Mouse (Mus musculus) liver, embryonic 13.5 days (tissue): ENCODE results near the gene Hyou1. TPM values are rescaled to one million over a fixed set of nuclear protein-coding genes. Genes with fewer than 3 reads are reported as not detected.
"Not testable (repeated sequence)": the region's sequence is repeated elsewhere in the genome, so short reads cannot be mapped to it uniquely, and the experiment has no call there.

Experiments used
- ATAC-seq: fragments of 200-750 bp; cut with Nextera tagmentation; 2 replicates; pipeline ENCODE4 v1.8.0; 2017; ENCODE audit warnings: low read depth, mild to moderate bottlenecking, moderate number of reproducible peaks, moderate library complexity
- DNase-seq: peaks from one replicate; pipeline ENCODE4 v3.0.0; 2022
- H3K27ac ChIP-seq: fragments of 300-500 bp; sonication (generic); 2 replicates; pipeline ENCODE4 v1.5.1; 2015; ENCODE audit warnings: moderate library complexity, mild to moderate bottlenecking, inconsistent platforms
- H3K27me3 ChIP-seq: fragments of 300-500 bp; sonication (generic); 2 replicates; pipeline ENCODE4 v1.6.1; 2015; ENCODE audit warnings: mild to moderate bottlenecking, inconsistent platforms
- H3K36me3 ChIP-seq: fragments of 300-500 bp; sonication (generic); 2 replicates; pipeline ENCODE4 v1.6.1; 2015; ENCODE audit warnings: mild to moderate bottlenecking, inconsistent platforms
- H3K4me1 ChIP-seq: fragments of 300-500 bp; sonication (generic); replicated peaks from 2 replicates; pipeline ENCODE4 v1.6.1; 2015; ENCODE audit warnings: inconsistent platforms
- H3K4me2 ChIP-seq: fragments of 300-500 bp; sonication (generic); 2 replicates; pipeline ENCODE4 v1.6.1; 2015; ENCODE audit warnings: inconsistent platforms, mild to moderate bottlenecking, moderate library complexity
- H3K4me3 ChIP-seq: fragments of 300-500 bp; sonication (generic); replicated peaks from 2 replicates; pipeline ENCODE4 v1.5.1; 2015; ENCODE audit warnings: mild to moderate bottlenecking, inconsistent platforms
- H3K9ac ChIP-seq: fragments of 300-500 bp; sonication (generic); 2 replicates; pipeline ENCODE4 v1.6.1; 2015; ENCODE audit warnings: mild to moderate bottlenecking, inconsistent platforms
- H3K9me3 ChIP-seq: fragments of 300-500 bp; sonication (generic); replicated peaks from 2 replicates; pipeline ENCODE4 v1.6.1; 2016; ENCODE audit warnings: inconsistent platforms
- WGBS: fragments of 180-500 bp; shearing (Covaris S2); methylation state at CpG from one replicate; pipeline ENCODE4 v1.1.7; 2015; ENCODE audit not compliant: insufficient replicate concordance; 5-methylcytosine and 5-hydroxymethylcytosine counted together
- polyA plus RNA-seq: library from polyadenylated mRNA; unstranded; fragments of >200 nt; fragmentation: Nextera tagmentation; extraction: Ambion mirVana; gene quantifications from 2 replicates; pipeline ENCODE4 v1.2.1, GENCODE M21; 2015

The Hyou1 gene
- polyA plus RNA-seq, 1 experiment from 2014 or later: 15.8 TPM

DNA sequence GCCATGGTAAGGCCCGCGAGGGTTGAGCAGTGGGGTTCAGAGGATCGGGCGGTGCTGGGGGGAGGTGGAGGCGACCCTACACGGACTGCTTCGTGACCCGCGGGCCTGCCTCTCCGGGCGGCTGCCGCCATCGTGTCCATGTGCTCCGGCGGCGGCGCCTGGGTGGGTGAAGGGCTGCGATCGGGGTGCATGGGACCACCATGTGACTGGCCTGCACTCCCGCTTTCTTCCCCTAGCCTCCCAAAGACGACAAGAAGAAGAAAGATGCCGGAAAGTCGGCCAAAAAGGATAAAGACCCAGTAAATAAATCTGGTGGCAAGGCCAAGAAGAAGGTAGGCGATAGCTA lies 28.4 kb downstream of the Hyou1 start:
- H3K36me3 ChIP-seq: peaks cover 75% of the 10 kb centered on the region
- ATAC-seq (no peak), DNase-seq (no peak)
- H3K27me3 ChIP-seq: no peaks in the 10 kb centered on the region
- peak overlapping the region; percentile 82 for H3K4me2 ChIP-seq
- H3K9ac ChIP-seq: peak overlapping the region; percentile 90
- under 1% methylated on average over 24 of the region's 24 CpGs for WGBS
- peak overlapping the region; percentile 86 for H3K4me3 ChIP-seq
- peaks cover 63% of the 10 kb centered on the region for H3K4me1 ChIP-seq
- H3K27ac ChIP-seq: peak overlapping the region; percentile 89
- no peaks in the 10 kb centered on the region for H3K9me3 ChIP-seq

DNA sequence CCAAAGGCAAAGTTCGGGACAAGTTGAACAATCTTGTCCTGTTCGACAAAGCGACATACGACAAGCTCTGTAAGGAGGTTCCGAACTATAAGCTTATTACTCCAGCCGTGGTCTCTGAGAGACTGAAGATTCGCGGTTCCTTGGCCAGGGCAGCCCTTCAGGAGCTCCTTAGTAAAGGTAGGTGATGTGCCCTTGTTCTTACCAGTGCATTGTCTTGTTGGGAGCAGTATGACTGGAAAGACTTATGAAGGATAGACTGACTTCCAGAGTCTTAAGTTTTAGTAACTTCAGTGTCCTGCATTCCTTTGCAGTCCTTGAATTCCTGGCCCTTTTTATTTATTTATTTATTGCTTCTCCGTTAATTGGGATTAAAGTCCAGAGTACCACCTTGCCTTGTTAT lies 29.4 kb downstream of the Hyou1 start:
- not testable (repeated sequence) for H3K9me3 ChIP-seq, H3K27me3 ChIP-seq, ATAC-seq, DNase-seq
- peak overlapping the region; percentile 86 for H3K4me3 ChIP-seq
- 43% methylated on average over 9 of the region's 9 CpGs for WGBS
- H3K4me1 ChIP-seq: peaks cover 65% of the 10 kb centered on the region
- peaks cover 75% of the 10 kb centered on the region for H3K36me3 ChIP-seq
- H3K27ac ChIP-seq: peak overlapping the region; percentile 89
- peak overlapping the region; percentile 90 for H3K9ac ChIP-seq
- H3K4me2 ChIP-seq: peak overlapping the region; percentile 82

- 68% methylated on average over 2 of the region's 2 CpGs for WGBS
- peak overlapping the region; percentile 22; the same call in 1 of the 2 replicates for H3K9ac ChIP-seq
- H3K4me2 ChIP-seq: no peak overlapping the region
- H3K36me3 ChIP-seq: peaks cover 68% of the 10 kb centered on the region
- DNase-seq (no peak), ATAC-seq (no peak)
- no peaks in the 10 kb centered on the region for H3K9me3 ChIP-seq
- peaks cover 57% of the 10 kb centered on the region for H3K4me1 ChIP-seq
- H3K4me3 ChIP-seq: no peak overlapping the region
- no peaks in the 10 kb centered on the region for H3K27me3 ChIP-seq
- H3K27ac ChIP-seq: peak overlapping the region; percentile 29; the same call in 1 of the 2 replicates
Measured at GRCm38 (mm10) chr9:44410647-44411336, 31.5 kb downstream of the Hyou1 start.

GRCm38 (mm10) chr9:44411601-44412130 lies 32.4 kb downstream of the Hyou1 start:
- Histone ChIP-seq H3K27me3 (no peaks in the 10 kb centered on the region), H3K9me3 (no peaks in the 10 kb centered on the region), H3K27ac (peak overlapping the region; percentile 69), H3K4me3 (no peak overlapping the region), H3K36me3 (peaks cover 75% of the 10 kb centered on the region), H3K9ac (no peak overlapping the region), H3K4me2 (no peak overlapping the region), H3K4me1 (peaks cover 54% of the 10 kb centered on the region)
- WGBS: 48% methylated on average over 1 of the region's 1 CpGs
- DNase-seq: no peak
- no peak for ATAC-seq

DNA sequence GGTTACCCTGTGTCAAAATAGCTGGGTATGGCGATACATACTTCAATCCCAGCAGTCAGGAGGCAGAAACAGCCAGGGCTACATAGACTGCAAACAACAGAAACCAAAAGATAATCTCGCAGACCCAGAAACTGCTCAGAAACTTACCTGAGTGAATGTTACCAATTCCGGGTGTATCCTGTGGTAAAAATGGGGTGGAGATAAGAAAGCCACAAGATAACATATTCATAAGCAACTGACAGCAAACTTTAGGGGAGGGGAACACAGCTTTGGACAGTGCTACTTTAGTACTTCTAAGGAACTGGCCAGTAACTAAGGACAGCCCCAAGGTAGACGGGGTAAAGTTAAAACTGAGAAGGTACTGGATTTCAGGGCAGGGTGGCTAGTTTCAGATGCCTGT lies 33.0 kb downstream of the Hyou1 start:
- H3K4me3 ChIP-seq: no peak overlapping the region
- H3K27me3 ChIP-seq: no peaks in the 10 kb centered on the region
- H3K4me1 ChIP-seq: peaks cover 59% of the 10 kb centered on the region
- H3K9ac ChIP-seq: no peak overlapping the region
- ATAC-seq: peak; percentile 7; the same call in 1 of the 2 replicates
- no peak overlapping the region for H3K4me2 ChIP-seq
- no peaks in the 10 kb centered on the region for H3K9me3 ChIP-seq
- 15% methylated on average over 4 of the region's 4 CpGs for WGBS
- peaks cover 75% of the 10 kb centered on the region for H3K36me3 ChIP-seq
- peak overlapping the region; percentile 69 for H3K27ac ChIP-seq
- no peak for DNase-seq

DNA sequence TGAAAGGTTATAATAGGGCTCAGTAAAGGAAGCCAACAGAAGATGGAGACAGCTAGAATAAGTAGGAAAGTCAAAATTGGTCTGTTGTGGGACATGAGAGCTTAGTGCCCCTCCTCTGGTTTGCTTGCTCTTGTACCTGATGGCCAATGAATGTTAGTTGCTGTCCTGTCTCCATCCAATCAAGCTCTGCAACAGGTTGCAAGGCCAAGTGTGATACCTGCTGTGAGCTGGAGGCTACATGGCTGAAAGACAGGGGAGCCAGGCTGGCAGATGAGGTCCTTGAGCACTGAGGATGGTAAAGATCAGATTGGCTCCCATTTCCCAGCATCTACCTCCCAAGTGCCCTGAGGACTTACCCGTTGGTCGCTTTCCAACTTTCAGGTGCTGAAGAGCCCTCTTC lies 33.5 kb downstream of the Hyou1 start:
- Histone ChIP-seq H3K4me3 (no peak overlapping the region), H3K9me3 (no peaks in the 10 kb centered on the region), H3K36me3 (peaks cover 75% of the 10 kb centered on the region), H3K27ac (peak overlapping the region; percentile 69), H3K4me2 (no peak overlapping the region), H3K27me3 (no peaks in the 10 kb centered on the region), H3K9ac (no peak overlapping the region), H3K4me1 (peaks cover 61% of the 10 kb centered on the region)
- 74% methylated on average over 2 of the region's 2 CpGs for WGBS
- DNase-seq (no peak), ATAC-seq (no peak)

DNA sequence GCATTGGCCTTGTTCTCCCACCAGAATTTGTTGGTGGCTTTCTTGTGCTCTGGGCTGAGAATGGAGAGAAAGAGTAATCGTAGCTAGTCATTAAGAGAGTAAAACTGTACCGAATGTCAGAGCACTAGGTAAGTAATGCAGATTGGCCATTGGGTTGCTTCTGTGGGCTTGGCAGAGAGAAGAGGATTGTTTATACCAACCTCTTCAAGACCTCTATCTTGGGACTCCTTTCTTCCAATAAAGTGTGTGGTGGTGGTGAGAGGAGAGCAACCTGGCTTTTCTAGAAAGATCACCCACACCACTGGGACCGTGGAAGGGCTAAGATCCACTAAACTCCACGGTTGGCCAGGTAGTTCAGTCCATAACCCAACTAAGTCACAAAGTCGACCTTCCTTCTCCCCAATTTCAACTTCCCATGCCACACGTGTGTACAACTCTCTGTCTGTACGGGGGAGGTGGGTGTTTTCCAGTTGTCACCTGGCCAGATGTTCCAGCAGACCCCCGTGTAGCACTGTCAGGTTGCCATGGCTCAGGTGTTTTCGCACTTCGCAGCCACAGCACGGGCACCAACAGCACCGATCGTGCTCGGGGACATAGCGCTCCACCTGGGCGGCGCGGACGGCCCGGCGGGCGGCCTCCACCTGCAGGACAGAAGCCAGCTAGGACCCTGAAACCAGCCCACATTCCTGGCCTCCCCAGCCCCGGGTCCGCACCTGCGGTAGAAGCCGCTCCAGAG lies 38.0 kb downstream of the Hyou1 start:
- peaks cover 26% of the 10 kb centered on the region for H3K4me1 ChIP-seq
- H3K27ac ChIP-seq: peak overlapping the region; percentile 86
- ATAC-seq (peak; percentile 73), DNase-seq (no peak)
- WGBS: 5% methylated on average over 26 of the region's 26 CpGs
- peak overlapping the region; percentile 95 for H3K9ac ChIP-seq
- peak overlapping the region; percentile 94 for H3K4me2 ChIP-seq
- H3K36me3 ChIP-seq: peaks cover 33% of the 10 kb centered on the region
- no peaks in the 10 kb centered on the region for H3K27me3 ChIP-seq
- peak overlapping the region; percentile 94 for H3K4me3 ChIP-seq
- 0 out of 2 replicates have a peak, but pooled peaks cover 2% of the 10 kb centered on the region for H3K9me3 ChIP-seq

DNA sequence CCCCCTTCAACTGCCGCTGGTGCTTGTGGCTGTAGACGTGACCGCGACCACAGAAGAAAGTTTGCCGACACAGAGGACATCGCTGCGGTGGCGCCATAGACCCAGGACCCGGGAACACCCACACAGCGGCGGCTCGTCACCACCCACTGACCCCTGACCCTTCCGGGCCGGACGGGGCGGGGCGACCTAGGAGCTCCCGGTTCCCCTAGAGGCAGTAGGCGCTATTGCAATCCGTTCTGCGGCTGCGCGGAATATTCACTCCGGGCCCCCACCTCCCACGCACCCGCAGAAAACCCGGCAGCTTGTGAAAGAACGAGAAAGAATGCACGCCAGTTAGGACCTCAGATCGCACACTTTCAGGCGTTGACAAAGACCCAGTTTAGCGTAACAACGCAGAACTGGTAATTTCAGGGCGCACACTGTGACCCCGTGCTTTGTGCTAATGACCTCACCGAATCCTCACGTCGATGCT lies 38.6 kb downstream of the Hyou1 start:
- H3K9me3 ChIP-seq: 0 out of 2 replicates have a peak, but pooled peaks cover 2% of the 10 kb centered on the region
- under 1% methylated on average over 38 of the region's 38 CpGs for WGBS

GRCm38 (mm10) chr9:44418519-44419385 lies 39.5 kb downstream of the Hyou1 start, which contains the start of gene Ccdc84:
Gene Ccdc84, minus strand, starts transcription at chr9:44418569.
- H3K36me3 ChIP-seq: peaks cover 18% of the 10 kb centered on the region
- no peak for ATAC-seq
- H3K9me3 ChIP-seq: 0 out of 2 replicates have a peak, but pooled peaks cover 2% of the 10 kb centered on the region
- WGBS: 73% methylated on average over 14 of the region's 14 CpGs
- H3K9ac ChIP-seq: peak within 1 kb of the TSS; percentile 95
- peak within 1 kb of the TSS; percentile 94 for H3K4me2 ChIP-seq
- DNase-seq: no peak
- H3K27ac ChIP-seq: peak within 1 kb of the TSS; percentile 86
- H3K4me3 ChIP-seq: peak within 1 kb of the TSS; percentile 94
- H3K4me1 ChIP-seq: peaks cover 21% of the 10 kb centered on the region
- no peaks in the 10 kb centered on the region for H3K27me3 ChIP-seq

More for the DNA sequence above, 38.6 kb downstream of the Hyou1 start:
- Histone ChIP-seq H3K27me3 (no peaks in the 10 kb centered on the region), H3K4me2 (peak overlapping the region; percentile 94), H3K4me1 (peaks cover 21% of the 10 kb centered on the region), H3K27ac (peak overlapping the region; percentile 86), H3K36me3 (peaks cover 26% of the 10 kb centered on the region), H3K9ac (peak overlapping the region; percentile 95), H3K4me3 (peak overlapping the region; percentile 94)
- DNase-seq (peak; percentile 87), ATAC-seq (peak; percentile 96)

DNA sequence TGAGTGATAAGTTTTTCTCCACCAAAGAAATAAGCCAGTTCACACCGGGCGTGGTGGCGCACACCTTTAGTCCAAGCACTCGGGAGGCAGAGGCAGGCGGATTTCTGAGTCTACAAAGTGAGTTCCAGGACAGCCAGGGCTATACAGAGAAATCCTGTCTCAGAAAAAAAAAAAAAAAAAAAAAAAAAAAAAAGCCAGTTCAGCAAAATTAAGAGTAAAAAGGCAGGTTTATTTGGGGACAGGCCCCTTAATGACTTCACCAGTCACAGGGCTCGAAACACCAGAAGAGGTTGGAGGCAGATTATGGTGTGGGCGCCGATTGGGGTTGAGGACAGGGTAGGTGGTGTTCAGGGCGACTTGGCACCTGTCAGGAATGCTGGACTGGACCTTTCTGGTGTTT lies 40.4 kb downstream of the Hyou1 start:
- WGBS: 85% methylated on average over 9 of the region's 9 CpGs
- not testable (repeated sequence) for H3K9me3 ChIP-seq

More for the DNA sequence above, 40.4 kb downstream of the Hyou1 start:
- ATAC-seq, H3K27ac ChIP-seq, DNase-seq, H3K4me2 ChIP-seq, H3K27me3 ChIP-seq, H3K4me3 ChIP-seq, H3K9ac ChIP-seq: not testable (repeated sequence)
- peaks cover 14% of the 10 kb centered on the region for H3K36me3 ChIP-seq
- peaks cover 21% of the 10 kb centered on the region for H3K4me1 ChIP-seq
